Mouse (Mus musculus) embryonic facial prominence, embryonic 12.5 days (tissue): ENCODE results near the gene Dhx34. TPM values are rescaled to one million over a fixed set of nuclear protein-coding genes. Genes with fewer than 3 reads are reported as not detected.

Experiments used
- ATAC-seq: fragments of 200-750 bp; cut with Nextera tagmentation; 2 replicates; pipeline ENCODE4 v1.8.0; 2017; ENCODE audit not compliant: insufficient number of reproducible peaks, insufficient read depth, low FRiP score, low TSS enrichment
- H3K27ac ChIP-seq: fragments of 300-500 bp; sonication (generic); 2 replicates; pipeline ENCODE4 v1.5.1; 2016; ENCODE audit warnings: mild to moderate bottlenecking
- H3K27me3 ChIP-seq: fragments of 300-500 bp; sonication (generic); 2 replicates; pipeline ENCODE4 v1.6.1; 2016; ENCODE audit warnings: mild to moderate bottlenecking, moderate library complexity
- H3K36me3 ChIP-seq: fragments of 300-500 bp; sonication (generic); 2 replicates; pipeline ENCODE4 v1.6.1; 2016; ENCODE audit warnings: mild to moderate bottlenecking
- H3K4me1 ChIP-seq: fragments of 300-500 bp; sonication (generic); 2 replicates; pipeline ENCODE4 v1.6.1; 2016
- H3K4me2 ChIP-seq: fragments of 300-500 bp; sonication (generic); replicated peaks from 2 replicates; pipeline ENCODE4 v1.6.1; 2016; ENCODE audit warnings: mild to moderate bottlenecking, moderate library complexity
- H3K4me3 ChIP-seq: fragments of 300-500 bp; sonication (generic); 2 replicates; pipeline ENCODE4 v1.5.1; 2016; ENCODE audit warnings: mild to moderate bottlenecking
- H3K9ac ChIP-seq: fragments of 300-500 bp; sonication (generic); 2 replicates; pipeline ENCODE4 v1.6.1; 2016; ENCODE audit warnings: mild to moderate bottlenecking, moderate library complexity
- H3K9me3 ChIP-seq: fragments of 300-500 bp; sonication (generic); 2 replicates; pipeline ENCODE4 v1.6.1; 2016; ENCODE audit warnings: mild to moderate bottlenecking, moderate library complexity
- WGBS: fragments of 180-500 bp; shearing (Covaris S2); methylation state at CpG from one replicate; pipeline ENCODE4 v1.1.7; 2016; 5-methylcytosine and 5-hydroxymethylcytosine counted together
- polyA plus RNA-seq: library from polyadenylated mRNA; unstranded; fragments of >200 nt; fragmentation: Nextera tagmentation; extraction: Ambion mirVana; gene quantifications from 2 replicates; pipeline ENCODE4 v1.2.1, GENCODE M21; 2016

Dhx34 gene
- polyA plus RNA-seq, 1 experiment from 2014 or later = 18.2 TPM

- Histone ChIP-seq H3K4me2 (no peak overlapping the region), H3K4me1 (no peaks in the 10 kb centered on the region), H3K9ac (no peak overlapping the region), H3K36me3 (peaks cover 70% of the 10 kb centered on the region), H3K4me3 (no peak overlapping the region), H3K27me3 (no peaks in the 10 kb centered on the region), H3K9me3 (no peaks in the 10 kb centered on the region), H3K27ac (no peak overlapping the region)
- ATAC-seq = no peak
- WGBS = 83% methylated on average over 10 of the region's 10 CpGs
Measured at GRCm38 (mm10) chr7:16207496-16207895, 14.3 kb downstream of the Dhx34 start.

GRCm38 (mm10) chr7:16207076-16207475 lies 14.8 kb downstream of the Dhx34 start:
- Histone ChIP-seq H3K4me2 (no peak overlapping the region), H3K9ac (no peak overlapping the region)

GRCm38 (mm10) chr7:16204791-16205190 lies 17.0 kb downstream of the Dhx34 start:
- WGBS = 82% methylated on average over 9 of the region's 9 CpGs
- no peak for ATAC-seq
- peaks cover 79% of the 10 kb centered on the region for H3K36me3 ChIP-seq

More at GRCm38 (mm10) chr7:16207076-16207475, 14.8 kb downstream of the Dhx34 start:
- H3K9me3 ChIP-seq = no peaks in the 10 kb centered on the region
- H3K4me3 ChIP-seq = no peak overlapping the region
- no peak overlapping the region for H3K27ac ChIP-seq
- no peaks in the 10 kb centered on the region for H3K27me3 ChIP-seq
- no peaks in the 10 kb centered on the region for H3K4me1 ChIP-seq
- H3K36me3 ChIP-seq = peaks cover 73% of the 10 kb centered on the region
- WGBS = 88% methylated on average over 7 of the region's 7 CpGs
- ATAC-seq = no peak

GRCm38 (mm10) chr7:16203505-16203903 lies 18.3 kb downstream of the Dhx34 start:
- Histone ChIP-seq H3K9me3 (no peaks in the 10 kb centered on the region), H3K27ac (no peak overlapping the region), H3K4me3 (no peak overlapping the region), H3K27me3 (no peaks in the 10 kb centered on the region), H3K9ac (no peak overlapping the region), H3K4me2 (no peak overlapping the region), H3K36me3 (peaks cover 80% of the 10 kb centered on the region), H3K4me1 (no peaks in the 10 kb centered on the region)
- 88% methylated on average over 13 of the region's 13 CpGs for WGBS
- ATAC-seq = no peak

More at GRCm38 (mm10) chr7:16204791-16205190, 17.0 kb downstream of the Dhx34 start:
- Histone ChIP-seq H3K9ac (no peak overlapping the region), H3K4me2 (no peak overlapping the region), H3K27me3 (no peaks in the 10 kb centered on the region), H3K9me3 (no peaks in the 10 kb centered on the region), H3K4me1 (no peaks in the 10 kb centered on the region), H3K4me3 (no peak overlapping the region), H3K27ac (no peak overlapping the region)

- Histone ChIP-seq H3K4me2 (no peak overlapping the region), H3K27me3 (no peaks in the 10 kb centered on the region), H3K4me3 (no peak overlapping the region), H3K4me1 (no peaks in the 10 kb centered on the region), H3K36me3 (peaks cover 84% of the 10 kb centered on the region), H3K9me3 (no peaks in the 10 kb centered on the region), H3K9ac (no peak overlapping the region), H3K27ac (no peak overlapping the region)
- ATAC-seq = no peak
- WGBS = 85% methylated on average over 15 of the region's 15 CpGs
Measured at GRCm38 (mm10) chr7:16202756-16203504, 18.9 kb downstream of the Dhx34 start.

- no peaks in the 10 kb centered on the region for H3K4me1 ChIP-seq
- no peak overlapping the region for H3K4me2 ChIP-seq
- ATAC-seq = no peak
- peaks cover 88% of the 10 kb centered on the region for H3K36me3 ChIP-seq
- no peaks in the 10 kb centered on the region for H3K27me3 ChIP-seq
- H3K9me3 ChIP-seq = no peaks in the 10 kb centered on the region
- WGBS = 83% methylated on average over 6 of the region's 6 CpGs
- H3K4me3 ChIP-seq = no peak overlapping the region
- H3K9ac ChIP-seq = no peak overlapping the region
- H3K27ac ChIP-seq = no peak overlapping the region
Measured at GRCm38 (mm10) chr7:16201136-16201535, 20.7 kb downstream of the Dhx34 start.

- ATAC-seq = no peak
- WGBS = 87% methylated on average over 11 of the region's 11 CpGs
- no peak overlapping the region for H3K4me3 ChIP-seq
Measured at GRCm38 (mm10) chr7:16198540-16198939, 23.3 kb downstream of the Dhx34 start.

GRCm38 (mm10) chr7:16197166-16197565 lies 24.7 kb downstream of the Dhx34 start:
- no peaks in the 10 kb centered on the region for H3K4me1 ChIP-seq
- ATAC-seq = no peak; the same call in 1 of the 2 replicates
- H3K27ac ChIP-seq = no peak overlapping the region
- H3K27me3 ChIP-seq = no peaks in the 10 kb centered on the region
- H3K4me3 ChIP-seq = no peak overlapping the region
- WGBS = 76% methylated on average over 5 of the region's 5 CpGs
- H3K4me2 ChIP-seq = no peak overlapping the region
- no peaks in the 10 kb centered on the region for H3K9me3 ChIP-seq
- peaks cover 67% of the 10 kb centered on the region for H3K36me3 ChIP-seq
- no peak overlapping the region for H3K9ac ChIP-seq

More at GRCm38 (mm10) chr7:16198540-16198939, 23.3 kb downstream of the Dhx34 start:
- no peaks in the 10 kb centered on the region for H3K9me3 ChIP-seq
- no peak overlapping the region for H3K4me2 ChIP-seq
- no peaks in the 10 kb centered on the region for H3K27me3 ChIP-seq
- H3K36me3 ChIP-seq = peaks cover 80% of the 10 kb centered on the region
- H3K27ac ChIP-seq = no peak overlapping the region
- H3K4me1 ChIP-seq = no peaks in the 10 kb centered on the region
- H3K9ac ChIP-seq = no peak overlapping the region

- Histone ChIP-seq H3K9me3 (no peaks in the 10 kb centered on the region), H3K9ac (no peak overlapping the region), H3K4me3 (no peak overlapping the region), H3K27me3 (no peaks in the 10 kb centered on the region), H3K27ac (no peak overlapping the region), H3K36me3 (peaks cover 61% of the 10 kb centered on the region), H3K4me1 (no peaks in the 10 kb centered on the region), H3K4me2 (no peak overlapping the region)
- ATAC-seq = no peak
- 61% methylated on average over 5 of the region's 6 CpGs for WGBS
Measured at GRCm38 (mm10) chr7:16196616-16197015, 25.2 kb downstream of the Dhx34 start.

- no peak for ATAC-seq
- no peaks in the 10 kb centered on the region for H3K4me1 ChIP-seq
- no peak overlapping the region for H3K4me3 ChIP-seq
- H3K27ac ChIP-seq = no peak overlapping the region
- no peak overlapping the region for H3K4me2 ChIP-seq
- H3K9ac ChIP-seq = no peak overlapping the region
- peaks cover 33% of the 10 kb centered on the region for H3K36me3 ChIP-seq
- H3K27me3 ChIP-seq = no peaks in the 10 kb centered on the region
- 54% methylated on average over 3 of the region's 3 CpGs for WGBS
- H3K9me3 ChIP-seq = no peaks in the 10 kb centered on the region
Measured at GRCm38 (mm10) chr7:16193702-16194101, 28.1 kb downstream of the Dhx34 start.

GRCm38 (mm10) chr7:16192315-16192714 lies 29.5 kb downstream of the Dhx34 start:
- Histone ChIP-seq H3K4me1 (no peaks in the 10 kb centered on the region), H3K27ac (no peak overlapping the region), H3K9me3 (no peaks in the 10 kb centered on the region), H3K4me3 (no peak overlapping the region), H3K27me3 (no peaks in the 10 kb centered on the region), H3K4me2 (no peak overlapping the region), H3K36me3 (peaks cover 19% of the 10 kb centered on the region), H3K9ac (no peak overlapping the region)
- ATAC-seq = no peak
- WGBS = 19% methylated on average over 5 of the region's 5 CpGs

- H3K4me2 ChIP-seq = no peak overlapping the region
- no peak overlapping the region for H3K9ac ChIP-seq
- no peak overlapping the region for H3K27ac ChIP-seq
- no peaks in the 10 kb centered on the region for H3K4me1 ChIP-seq
- WGBS = 83% methylated on average over 8 of the region's 8 CpGs
- H3K9me3 ChIP-seq = no peaks in the 10 kb centered on the region
- no peak overlapping the region for H3K4me3 ChIP-seq
- H3K27me3 ChIP-seq = no peaks in the 10 kb centered on the region
- no peak for ATAC-seq
- H3K36me3 ChIP-seq = peaks cover 6% of the 10 kb centered on the region; the same call in 1 of the 2 replicates
Measured at GRCm38 (mm10) chr7:16187494-16187893, 34.3 kb downstream of the Dhx34 start.
